Mouse (Mus musculus): ENCODE results near the gene Rbfox2.
"Not testable (repeated sequence)": the region's sequence is repeated elsewhere in the genome, so short reads cannot be mapped to it uniquely, and the experiment has no call there.

Gene Rbfox2

GRCm38 (mm10) chr15:77271285-77271684, 35.5 kb downstream of the Rbfox2 start:
- no peak for DNase-seq (ENCODE audit: low spot score in 2 of 2)

DNA sequence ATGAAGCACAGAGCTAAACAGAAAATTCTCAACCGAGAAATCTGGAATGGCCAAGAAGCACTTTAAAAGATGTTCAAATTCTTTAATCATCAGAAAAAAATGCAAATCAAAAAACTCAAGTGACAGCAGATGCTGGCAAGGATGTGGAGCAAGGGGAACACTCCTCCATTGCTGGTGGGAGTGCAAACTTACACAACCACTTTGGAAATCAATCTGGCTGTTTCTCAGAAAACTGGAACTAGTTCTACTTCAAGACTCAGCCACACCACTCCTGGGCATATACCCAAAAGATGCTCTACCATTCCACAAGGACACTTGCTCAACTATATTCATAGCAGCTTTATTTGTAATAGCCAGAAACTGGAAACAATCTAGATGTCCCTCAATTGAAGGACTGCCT, 37.3 kb downstream of the Rbfox2 start:
- not testable (repeated sequence) for DNase-seq (ENCODE audit: low spot score in 2 of 2)

DNA sequence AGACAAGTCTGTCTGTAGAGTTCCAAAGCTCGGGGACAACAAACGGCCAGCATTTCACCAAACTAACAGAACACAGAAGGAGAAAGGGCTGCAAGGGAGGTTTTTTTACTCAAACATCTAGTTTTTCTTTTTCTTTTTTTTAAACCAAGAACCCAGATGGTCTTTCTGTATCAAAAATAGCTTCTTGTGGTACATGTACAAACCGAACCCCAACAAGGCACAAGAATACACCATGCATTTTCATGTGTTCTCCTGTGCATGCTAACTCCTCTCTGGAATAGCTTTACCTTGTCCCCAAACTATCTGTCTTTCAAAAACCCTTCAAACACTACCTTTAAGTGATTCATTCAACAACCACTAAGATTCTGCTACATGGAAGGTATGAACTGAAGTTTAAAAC, 38.4 kb downstream of the Rbfox2 start:
- no peak for DNase-seq (ENCODE audit: low spot score in 2 of 2)

DNA sequence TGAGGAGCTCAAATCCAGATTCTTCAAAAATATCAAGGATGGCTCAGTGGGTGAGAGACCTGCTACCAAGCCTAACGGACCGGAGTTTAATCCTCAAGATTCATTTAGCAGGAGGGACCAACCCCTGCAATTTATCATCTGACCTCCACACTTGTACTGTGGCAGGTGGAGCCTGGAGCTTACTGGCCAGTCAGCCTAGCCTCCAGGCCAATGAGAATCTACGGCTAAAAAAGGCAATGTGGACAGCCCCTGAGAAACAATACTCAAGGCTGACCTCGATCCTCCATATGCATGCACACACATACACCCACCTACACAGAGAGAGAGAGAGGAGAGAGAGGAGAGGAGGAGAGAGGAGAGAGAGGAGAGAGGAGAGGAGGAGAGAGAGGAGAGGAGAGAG, 41.5 kb downstream of the Rbfox2 start:
- no peak for DNase-seq (ENCODE audit: low spot score in 2 of 2)

DNA sequence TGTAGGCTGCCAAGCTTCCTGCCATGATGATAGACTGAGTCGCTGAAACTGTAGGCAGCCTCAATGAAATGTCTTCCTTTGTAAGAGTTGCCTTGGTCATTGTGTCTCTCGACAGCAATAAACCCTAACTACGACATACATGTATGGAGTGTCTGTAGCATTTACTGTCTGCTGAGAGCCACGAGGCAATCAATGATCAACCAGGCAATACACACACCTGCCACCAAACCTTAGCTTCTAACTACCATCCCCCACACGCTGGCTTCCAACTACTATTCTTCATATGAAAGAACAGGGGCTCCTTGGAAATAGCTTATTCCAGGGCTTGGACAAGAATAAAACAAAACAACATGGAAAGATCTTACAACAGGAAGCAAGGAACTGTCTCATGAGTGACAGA, 42.5 kb downstream of the Rbfox2 start:
- no peak for DNase-seq (ENCODE audit: low spot score in 2 of 2)

- no peak for DNase-seq (ENCODE audit: low spot score in 2 of 2)
These were observed 44.0 kb downstream of the Rbfox2 start for GRCm38 (mm10) chr15:77262782-77263181.

DNA sequence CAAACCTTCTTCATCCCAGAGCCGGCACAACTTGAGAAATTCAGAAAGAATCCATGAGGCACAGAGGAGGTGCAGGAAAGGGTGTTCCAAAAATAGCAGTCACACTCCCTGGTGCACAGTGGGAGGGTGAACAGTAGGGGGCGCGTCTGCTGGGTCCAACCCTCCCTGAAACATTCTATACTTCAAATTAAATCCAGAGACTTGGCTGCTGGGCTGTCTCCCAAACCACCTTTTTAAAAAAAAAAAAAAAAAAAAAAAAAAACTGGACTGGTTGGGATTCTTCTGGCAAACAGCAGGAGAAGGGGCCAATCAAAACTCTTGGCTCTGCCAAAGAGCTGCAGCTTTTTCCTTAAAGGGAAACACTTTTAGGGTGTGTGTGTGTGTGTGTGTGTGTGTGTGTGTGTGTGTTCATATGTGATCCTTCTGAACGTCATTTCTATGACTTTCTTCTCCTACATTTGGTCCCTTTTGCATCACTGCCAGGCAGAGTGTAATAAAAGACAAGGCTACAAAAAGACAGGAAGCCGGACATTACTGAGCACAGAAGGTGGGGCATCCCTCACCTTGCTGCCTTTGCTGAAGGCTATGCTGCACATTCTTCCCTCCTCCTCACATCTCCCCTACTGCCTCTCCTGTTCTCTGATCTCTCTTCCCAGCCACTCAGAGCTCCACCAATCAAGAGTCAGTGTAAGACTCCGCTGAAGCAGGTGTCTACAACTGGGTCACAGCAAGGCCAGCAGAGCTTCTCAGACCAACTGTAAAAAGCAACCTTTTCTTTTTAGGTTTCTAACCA, 49.2 kb downstream of the Rbfox2 start:
- DNase-seq (ENCODE audit: low spot score in 2 of 2): peak; percentile 57 to 70

DNA sequence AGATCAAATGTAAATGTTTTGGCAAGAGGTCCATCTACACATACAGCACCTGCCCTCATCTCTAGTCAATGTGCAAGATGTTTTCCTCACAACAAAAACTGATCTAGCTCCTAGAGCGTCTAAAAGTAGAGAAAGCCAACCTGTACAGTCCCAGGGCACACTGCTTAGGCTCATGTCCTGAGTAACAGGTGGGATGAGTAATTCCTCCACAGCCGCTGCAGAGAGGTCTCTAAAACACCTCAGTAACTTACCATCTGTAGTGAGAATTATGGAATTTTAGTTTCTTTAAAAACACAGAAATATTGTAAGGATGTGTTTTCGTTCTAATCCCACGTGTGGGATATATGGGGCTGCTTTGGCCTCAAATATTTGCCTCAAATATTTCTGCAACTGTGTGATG, 50.0 kb downstream of the Rbfox2 start:
- DNase-seq (ENCODE audit: low spot score in 2 of 2): no peak

DNA sequence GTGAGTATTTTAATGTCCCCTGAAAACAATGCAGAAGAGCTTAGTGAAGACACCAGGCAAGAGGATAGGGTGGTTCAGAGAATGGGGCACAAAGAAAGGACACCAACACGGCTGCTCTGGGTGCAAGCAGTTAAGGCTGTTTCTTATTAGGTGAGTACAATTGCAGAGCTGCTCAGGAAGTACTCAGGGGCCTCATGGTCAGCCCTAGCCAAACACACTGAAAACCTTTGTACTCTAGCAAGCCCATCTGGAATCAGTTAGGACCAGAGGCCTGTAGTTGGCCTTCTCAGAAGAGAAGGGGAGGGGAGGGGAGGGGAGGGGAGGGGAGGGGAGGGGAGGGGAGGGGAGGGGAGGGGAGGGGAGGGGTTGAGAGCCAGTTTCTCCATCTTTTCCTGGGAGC, 52.2 kb downstream of the Rbfox2 start:
- no peak for DNase-seq (ENCODE audit: low spot score in 2 of 2)

- no peak for DNase-seq (ENCODE audit: low spot score in 2 of 2)
These were observed 52.7 kb downstream of the Rbfox2 start for GRCm38 (mm10) chr15:77254128-77254527.

DNA sequence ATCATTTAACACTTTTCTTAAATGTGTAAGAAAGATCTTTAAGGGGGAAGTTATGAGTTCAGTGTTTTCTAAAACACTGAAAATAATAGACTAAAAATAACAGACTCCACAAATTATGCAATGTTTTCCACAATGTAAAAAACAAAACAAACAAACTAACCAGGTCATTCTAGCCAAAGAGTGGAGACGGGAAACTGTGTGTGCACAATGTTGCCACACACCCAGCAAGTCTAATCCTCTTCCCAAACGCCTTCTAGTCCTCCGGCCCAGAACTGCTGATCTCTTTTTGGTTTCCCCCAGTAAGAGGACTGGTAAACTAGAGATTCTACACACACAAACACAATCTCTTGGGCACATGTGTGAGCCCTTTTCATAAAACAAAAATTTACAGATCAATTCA, 55.1 kb downstream of the Rbfox2 start:
- no peak for DNase-seq (ENCODE audit: low spot score in 2 of 2)

- no peak for DNase-seq (ENCODE audit: low spot score in 2 of 2)
These were observed 56.0 kb downstream of the Rbfox2 start for GRCm38 (mm10) chr15:77250806-77251205.

GRCm38 (mm10) chr15:77249421-77249820, 57.4 kb downstream of the Rbfox2 start:
- DNase-seq (ENCODE audit: low spot score in 2 of 2): no peak

DNA sequence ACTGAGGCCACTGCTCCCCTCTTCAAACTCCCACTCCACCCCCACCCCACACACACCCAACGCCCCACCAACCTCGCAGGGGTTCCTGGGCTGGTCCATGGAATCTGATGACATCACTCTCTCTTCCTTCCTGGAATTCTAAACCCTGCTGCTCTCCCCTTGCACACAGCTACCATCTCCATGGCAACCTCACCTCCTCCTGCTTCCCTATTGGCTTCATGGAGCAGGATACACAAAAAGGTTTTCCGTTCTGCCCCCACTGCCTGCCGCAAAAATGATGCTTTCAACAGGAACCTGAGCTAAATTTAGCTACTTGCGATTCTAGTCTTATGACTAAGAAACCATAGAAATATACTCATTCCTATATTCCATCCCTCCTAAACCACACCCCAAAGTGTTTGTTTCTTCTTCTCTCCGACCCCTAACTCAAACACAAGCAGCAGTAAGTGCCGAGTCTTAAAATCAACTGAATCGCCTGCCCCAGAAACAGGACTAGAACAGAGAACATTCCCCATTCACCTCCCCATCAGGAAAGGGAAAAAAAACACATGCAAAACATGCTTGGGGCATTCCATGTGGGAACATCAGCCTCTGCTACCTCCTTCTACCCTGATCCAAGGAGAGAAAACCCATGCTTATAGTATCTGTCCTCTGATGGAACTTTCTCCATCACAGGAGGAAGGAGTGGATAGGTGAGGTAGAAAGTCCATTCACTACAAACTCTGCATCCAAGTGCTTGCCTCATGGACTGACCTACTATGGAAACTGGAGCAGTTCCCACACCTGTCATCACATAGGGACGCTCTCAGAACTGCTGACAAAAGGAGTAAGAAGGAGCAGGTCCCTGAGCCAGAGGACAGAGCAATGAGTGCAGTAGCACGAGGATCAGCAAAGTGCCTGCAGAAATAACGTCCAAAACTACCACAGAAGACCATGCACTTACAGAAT, 61.1 kb downstream of the Rbfox2 start:
- DNase-seq (ENCODE audit: low spot score in 2 of 2): peak; percentile 76 to 86

- no peak for DNase-seq (ENCODE audit: low spot score in 2 of 2)
These were observed 62.2 kb downstream of the Rbfox2 start for GRCm38 (mm10) chr15:77244634-77245033.

DNA sequence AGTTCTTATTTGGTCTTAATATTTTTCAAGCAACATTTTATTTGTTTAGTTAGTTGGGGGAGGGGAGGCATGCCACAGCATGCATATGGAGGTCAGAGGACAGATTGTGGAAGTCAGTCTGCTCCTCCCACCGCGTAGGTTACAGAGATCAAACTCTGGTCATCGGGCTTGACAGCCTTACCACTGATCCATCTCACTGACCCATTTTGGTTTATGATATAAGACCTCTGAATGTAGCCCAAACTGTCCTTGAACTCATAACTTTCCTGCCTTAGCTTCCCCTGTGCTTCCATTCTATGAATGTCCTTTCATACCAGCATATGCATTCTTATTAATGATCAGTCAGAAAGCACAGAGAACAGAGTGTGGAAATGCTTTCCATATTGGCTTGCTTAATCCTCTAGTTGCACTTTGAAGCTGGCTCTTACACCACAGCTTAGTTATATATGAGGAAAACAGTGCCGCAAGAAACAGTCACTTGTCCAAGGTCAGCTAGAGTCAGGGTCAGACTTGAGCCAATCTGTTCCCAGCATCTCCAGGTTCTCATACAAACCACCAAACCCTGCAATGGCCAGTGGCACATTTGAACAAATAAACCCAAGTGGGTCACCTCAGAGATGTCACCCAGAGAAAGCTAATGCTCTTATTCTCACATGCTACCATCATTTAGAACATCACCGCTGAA, 62.8 kb downstream of the Rbfox2 start:
- no peak for DNase-seq (ENCODE audit: low spot score in 2 of 2)

GRCm38 (mm10) chr15:77240607-77241006, 66.2 kb downstream of the Rbfox2 start:
- no peak for DNase-seq (ENCODE audit: low spot score in 2 of 2)

GRCm38 (mm10) chr15:77239564-77239963, 67.2 kb downstream of the Rbfox2 start:
- no peak for DNase-seq (ENCODE audit: low spot score in 2 of 2)

GRCm38 (mm10) chr15:77237661-77238060, 69.1 kb downstream of the Rbfox2 start:
- DNase-seq (ENCODE audit: low spot score in 2 of 2): no peak

GRCm38 (mm10) chr15:77236055-77236567, 70.7 kb downstream of the Rbfox2 start:
- DNase-seq (ENCODE audit: low spot score in 2 of 2): no peak

- no peak for DNase-seq (ENCODE audit: low spot score in 2 of 2)
These were observed 71.3 kb downstream of the Rbfox2 start for GRCm38 (mm10) chr15:77235551-77235950.

- DNase-seq (ENCODE audit: low spot score in 2 of 2): no peak
These were observed 72.5 kb downstream of the Rbfox2 start for GRCm38 (mm10) chr15:77234296-77234695.

Measured in frontal cortex, postnatal 14 days (tissue).